Mouse (Mus musculus) liver, postnatal 0 days (tissue): ENCODE data around the gene Prex1. TPM values are rescaled to one million over a fixed set of nuclear protein-coding genes. Genes with fewer than 3 reads are reported as not detected.

ENCODE experiments used
- ATAC-seq: fragments of 200-750 bp; cut with Nextera tagmentation; 2 replicates; pipeline ENCODE4 v1.8.0; 2017; ENCODE audit warnings: mild to moderate bottlenecking, moderate library complexity
- DNase-seq: peaks from one replicate; pipeline ENCODE4 v3.0.0-alpha.2; 2016
- H3K27ac ChIP-seq: fragments of 300-500 bp; sonication (generic); 2 replicates; pipeline ENCODE4 v1.5.1; 2014; ENCODE audit warnings: antibody characterized with exemption, moderate library complexity, mild to moderate bottlenecking, low read depth
- H3K27me3 ChIP-seq: fragments of 300-500 bp; sonication (generic); 2 replicates; pipeline ENCODE4 v1.6.1; 2014; ENCODE audit warnings: low read length, control low read depth, mixed read lengths; ENCODE audit not compliant: insufficient read depth
- H3K36me3 ChIP-seq: fragments of 300-500 bp; sonication (generic); replicated peaks from 2 replicates; pipeline ENCODE4 v1.6.1; 2014; ENCODE audit warnings: mild to moderate bottlenecking, control low read depth, low read length, moderate library complexity, mixed read lengths; ENCODE audit not compliant: insufficient read depth
- H3K4me1 ChIP-seq: fragments of 300-500 bp; sonication (generic); 2 replicates; pipeline ENCODE4 v1.6.1; 2014; ENCODE audit warnings: antibody characterized with exemption, mild to moderate bottlenecking, control low read depth; ENCODE audit not compliant: insufficient read depth
- H3K4me2 ChIP-seq: fragments of 300-500 bp; sonication (generic); 2 replicates; pipeline ENCODE4 v1.6.1; 2014; ENCODE audit warnings: low read depth, mild to moderate bottlenecking, low read length, moderate library complexity, mixed read lengths
- H3K4me3 ChIP-seq: fragments of 300-500 bp; sonication (generic); 2 replicates; pipeline ENCODE4 v1.5.1; 2014; ENCODE audit warnings: low read depth, low read length
- H3K9ac ChIP-seq: fragments of 300-500 bp; sonication (generic); replicated peaks from 2 replicates; pipeline ENCODE4 v1.6.1; 2014; ENCODE audit warnings: mild to moderate bottlenecking, moderate library complexity
- H3K9me3 ChIP-seq: fragments of 300-500 bp; sonication (generic); 2 replicates; pipeline ENCODE4 v1.6.1; 2016; ENCODE audit warnings: mild to moderate bottlenecking, control low read depth, low read length, mixed read lengths
- CTCF ChIP-seq: sonication (generic); IDR thresholded peaks from 2 replicates; pipeline ENCODE4 v1.5.1; 2016; ENCODE audit warnings: antibody characterized with exemption, low read depth
- EP300 ChIP-seq: IDR thresholded peaks from 2 replicates; pipeline ENCODE4 v1.6.1; 2016; ENCODE audit warnings: antibody characterized with exemption, low read depth, mild to moderate bottlenecking
- WGBS: fragments of 180-500 bp; shearing (Covaris S2); extraction: QIAGEN DNeasy Blood & Tissue Kit; methylation state at CpG from one replicate; pipeline ENCODE4 v1.1.7; 2014; ENCODE audit not compliant: insufficient replicate concordance; 5-methylcytosine and 5-hydroxymethylcytosine counted together
- polyA plus RNA-seq: library from polyadenylated mRNA; unstranded; fragments of >200 nt; fragmentation: Nextera tagmentation; extraction: Ambion mirVana; gene quantifications from 2 replicates; pipeline ENCODE4 v1.2.1, GENCODE M21; 2015

Gene Prex1
- polyA plus RNA-seq, 1 experiment from 2014 or later, result 6.3 TPM

- H3K36me3 ChIP-seq, result no peaks in the 10 kb centered on the region; the same call in 1 of the 2 replicates
- H3K4me1 ChIP-seq, result peaks cover 39% of the 10 kb centered on the region
- no peak overlapping the region for H3K4me3 ChIP-seq
- no peak overlapping the region for H3K27ac ChIP-seq
- H3K9ac ChIP-seq, result no peak overlapping the region
- 44% methylated on average over 11 of the region's 11 CpGs for WGBS
- DNase-seq (no peak), ATAC-seq (no peak)
- H3K9me3 ChIP-seq, result 0 out of 2 replicates have a peak, but pooled peaks cover 2% of the 10 kb centered on the region
- H3K4me2 ChIP-seq, result no peak overlapping the region
- TF ChIP-seq CTCF, result no peak
- no peak for TF ChIP-seq EP300
- no peaks in the 10 kb centered on the region for H3K27me3 ChIP-seq
These were observed 88.4 kb downstream of the Prex1 start for GRCm38 (mm10) chr2:166625219-166625618.

DNA sequence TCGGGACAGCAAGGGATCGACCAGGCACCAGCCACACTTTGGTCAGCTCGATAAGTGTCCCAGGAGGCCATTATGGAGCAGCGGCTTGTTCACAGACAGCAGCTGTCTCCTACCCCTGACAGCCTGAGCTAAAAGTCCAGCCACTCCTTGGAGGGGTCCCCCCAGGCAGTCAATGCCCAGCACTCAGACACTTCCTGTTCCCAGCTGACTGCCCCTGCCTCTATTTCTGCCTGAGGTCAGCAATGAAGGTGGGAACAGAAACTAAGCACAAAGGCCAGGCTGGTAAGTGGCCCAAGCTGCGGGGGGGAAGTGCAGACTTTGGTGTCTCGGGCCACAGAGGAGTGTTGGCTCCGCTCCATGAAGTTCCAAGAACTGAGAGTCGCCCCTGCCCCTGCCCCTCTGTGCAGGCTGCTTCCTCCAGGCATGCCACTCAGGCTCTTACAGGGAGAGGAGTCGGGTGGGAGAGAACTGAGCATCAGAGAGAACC is 90.5 kb downstream of the Prex1 start:
- 0 out of 2 replicates have a peak, but pooled peaks cover 2% of the 10 kb centered on the region for H3K9me3 ChIP-seq
- H3K4me2 ChIP-seq, result peak overlapping the region; percentile 7; the same call in 1 of the 2 replicates
- 45% methylated on average over 9 of the region's 9 CpGs for WGBS
- ATAC-seq (peak; percentile 18; the same call in 1 of the 2 replicates), DNase-seq (peak; percentile 52)
- no peaks in the 10 kb centered on the region; the same call in 1 of the 2 replicates for H3K36me3 ChIP-seq
- H3K9ac ChIP-seq, result no peak overlapping the region
- H3K27ac ChIP-seq, result peak overlapping the region; percentile 64
- no peak overlapping the region for H3K4me3 ChIP-seq
- TF ChIP-seq EP300 (no peak), CTCF (no peak)
- H3K4me1 ChIP-seq, result peaks cover 27% of the 10 kb centered on the region
- no peaks in the 10 kb centered on the region for H3K27me3 ChIP-seq

DNA sequence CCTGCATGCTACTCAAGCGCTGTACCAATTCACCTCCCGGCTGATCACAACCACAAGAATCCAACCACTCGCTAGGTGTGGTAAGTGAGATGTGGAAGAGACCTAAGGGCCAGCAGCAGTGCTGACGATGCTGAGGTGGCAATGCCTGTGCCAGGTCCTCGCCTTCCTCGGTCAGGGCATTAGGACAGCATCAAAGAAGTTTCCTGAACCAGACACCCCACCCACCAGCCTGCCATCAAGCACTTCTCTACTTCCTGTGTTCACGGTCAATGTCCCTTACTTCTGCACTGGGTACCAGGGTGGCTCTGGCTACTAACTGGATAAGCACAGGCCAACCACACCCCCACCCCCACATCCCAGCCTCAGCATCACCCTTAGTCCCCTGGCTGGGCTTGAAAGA is 91.0 kb downstream of the Prex1 start:
- Histone ChIP-seq H3K4me2 (no peak overlapping the region), H3K4me1 (peaks cover 24% of the 10 kb centered on the region), H3K27ac (peak overlapping the region; percentile 64), H3K9ac (no peak overlapping the region), H3K9me3 (0 out of 2 replicates have a peak, but pooled peaks cover 2% of the 10 kb centered on the region), H3K4me3 (no peak overlapping the region), H3K27me3 (no peaks in the 10 kb centered on the region), H3K36me3 (peaks cover 2% of the 10 kb centered on the region; the same call in 1 of the 2 replicates)
- no peak for DNase-seq
- WGBS, result 60% methylated on average over 7 of the region's 7 CpGs
- peak; percentile 2; the same call in 1 of the 2 replicates for ATAC-seq
- TF ChIP-seq EP300, result no peak
- no peak for TF ChIP-seq CTCF

DNA sequence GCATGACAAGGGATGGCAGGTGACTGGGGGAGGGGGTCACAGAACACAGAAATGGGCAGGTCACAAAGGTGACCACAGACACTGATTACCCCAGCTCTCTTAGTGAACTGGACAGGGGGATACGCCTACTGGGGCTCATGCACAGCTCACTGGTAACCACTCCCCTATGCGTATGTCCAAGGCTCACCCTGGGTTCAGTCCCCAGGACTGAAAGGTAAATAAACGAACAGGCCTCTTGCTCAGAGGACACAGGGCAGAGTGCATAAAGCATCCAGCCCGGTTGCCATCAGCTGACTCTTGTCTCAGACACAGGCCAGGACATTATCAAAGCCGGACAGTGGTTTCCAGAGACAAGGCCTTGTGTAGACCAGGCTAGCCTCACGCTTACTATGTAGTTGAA is 91.6 kb downstream of the Prex1 start:
- Histone ChIP-seq H3K4me2 (no peak overlapping the region), H3K4me1 (peaks cover 23% of the 10 kb centered on the region), H3K4me3 (no peak overlapping the region), H3K9me3 (0 out of 2 replicates have a peak, but pooled peaks cover 2% of the 10 kb centered on the region), H3K36me3 (peaks cover 3% of the 10 kb centered on the region), H3K27me3 (no peaks in the 10 kb centered on the region), H3K27ac (peak overlapping the region; percentile 64), H3K9ac (no peak overlapping the region)
- WGBS, result 71% methylated on average over 6 of the region's 6 CpGs
- ATAC-seq, result peak; percentile 83
- TF ChIP-seq CTCF, result no peak
- TF ChIP-seq EP300, result no peak
- no peak for DNase-seq

DNA sequence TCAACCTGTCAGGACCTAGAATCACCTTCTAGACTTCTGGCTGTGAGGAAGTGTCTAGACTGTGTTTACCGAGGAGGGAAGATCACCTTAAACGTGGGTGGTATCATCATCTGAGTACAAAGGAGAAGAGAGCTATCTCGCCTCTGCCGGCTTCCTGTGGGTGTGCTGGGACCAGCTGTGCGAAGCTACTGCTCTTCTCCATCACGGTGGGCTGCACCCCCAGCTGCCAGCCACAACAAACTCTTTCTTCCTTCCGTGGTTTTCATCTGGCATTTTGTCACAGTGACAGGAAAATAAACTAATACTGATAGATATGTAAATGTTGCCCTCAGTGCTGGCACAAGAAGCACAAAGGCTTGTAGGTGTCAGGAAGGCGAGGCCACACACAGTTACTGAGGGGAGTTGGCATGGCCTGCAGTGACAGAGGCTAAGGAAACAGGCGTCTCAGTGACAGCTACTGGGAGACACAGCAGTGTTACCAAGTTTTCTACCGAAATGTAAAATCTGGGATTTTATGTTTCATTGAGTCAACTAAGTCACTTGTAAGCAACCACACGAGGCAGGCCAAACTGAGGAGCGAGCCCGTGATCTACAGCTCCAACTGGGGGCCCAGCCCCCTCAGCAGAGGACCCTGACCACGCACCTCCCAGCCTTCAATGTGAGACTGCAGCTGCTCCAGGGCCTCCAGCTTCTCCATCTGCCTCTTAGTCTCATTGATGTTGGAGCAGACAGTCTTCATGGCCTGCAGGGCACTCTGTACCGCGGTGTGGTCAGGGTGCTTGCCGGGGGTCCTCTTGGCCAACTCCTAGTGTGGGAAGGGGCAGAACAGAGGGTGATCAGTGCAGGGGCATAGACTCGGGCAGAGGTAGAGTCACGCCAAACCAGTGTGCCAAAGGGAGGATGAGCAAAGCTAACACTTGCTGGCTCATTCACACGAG is 92.8 kb downstream of the Prex1 start:
- 49% methylated on average over 20 of the region's 20 CpGs for WGBS
- TF ChIP-seq CTCF, result no peak
- TF ChIP-seq EP300, result no peak
- peak; percentile 44 for DNase-seq

DNA sequence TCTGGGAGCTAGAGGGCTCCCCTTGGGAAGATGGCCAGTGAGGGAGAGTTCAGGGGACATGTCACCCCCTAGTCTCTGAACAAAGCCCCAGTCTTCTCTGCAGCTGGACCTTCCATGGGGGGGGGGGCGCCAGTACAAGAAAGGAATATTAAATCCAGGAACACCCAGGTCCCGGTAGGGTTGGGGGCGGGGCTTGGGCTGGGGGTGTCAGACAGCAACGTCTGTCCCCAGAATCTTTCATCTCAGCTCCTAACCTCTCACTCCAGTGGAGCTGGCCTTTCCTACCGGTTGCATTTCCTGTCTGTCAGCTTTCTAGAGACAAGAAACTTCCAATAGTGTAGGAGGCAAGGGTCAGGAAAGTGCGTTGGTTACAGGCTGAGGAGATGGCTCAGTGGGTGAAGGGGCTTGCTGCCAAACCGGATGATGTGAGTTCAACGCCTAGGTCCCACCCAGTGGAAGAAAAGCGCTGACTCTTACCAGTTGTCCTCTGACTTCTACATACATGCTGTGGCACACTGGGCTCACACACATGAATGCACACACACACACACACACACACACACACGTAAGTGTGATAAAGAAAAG is 93.6 kb downstream of the Prex1 start:
- H3K9me3 ChIP-seq, result no peaks in the 10 kb centered on the region
- no peaks in the 10 kb centered on the region for H3K27me3 ChIP-seq
- H3K36me3 ChIP-seq, result peaks cover 6% of the 10 kb centered on the region; the same call in 1 of the 2 replicates
- no peak overlapping the region for H3K4me3 ChIP-seq
- H3K27ac ChIP-seq, result 0 out of 2 replicates have a peak overlapping the region, but pooled peaks have one; percentile 25
- WGBS, result 36% methylated on average over 9 of the region's 10 CpGs
- DNase-seq (no peak), ATAC-seq (no peak)
- peaks cover 15% of the 10 kb centered on the region for H3K4me1 ChIP-seq
- H3K4me2 ChIP-seq, result no peak overlapping the region
- TF ChIP-seq EP300 (no peak), CTCF (no peak)
- no peak overlapping the region for H3K9ac ChIP-seq

More for the DNA sequence above, 92.8 kb downstream of the Prex1 start:
- H3K4me1 ChIP-seq, result peaks cover 18% of the 10 kb centered on the region
- no peaks in the 10 kb centered on the region for H3K9me3 ChIP-seq
- no peak overlapping the region for H3K4me2 ChIP-seq
- no peaks in the 10 kb centered on the region for H3K27me3 ChIP-seq
- H3K9ac ChIP-seq, result no peak overlapping the region
- H3K36me3 ChIP-seq, result peaks cover 6% of the 10 kb centered on the region; the same call in 1 of the 2 replicates
- ATAC-seq, result no peak; the same call in 1 of the 2 replicates
- peak overlapping the region; percentile 57 for H3K27ac ChIP-seq
- H3K4me3 ChIP-seq, result no peak overlapping the region
